Mouse (Mus musculus): Measurements from ENCODE around the gene Dnajb3.

- TF ChIP-seq CTCF (IDR thresholded peaks at IDR 0.05; ENCODE audit: control insufficient read depth, insufficient read depth, insufficient read length) (no peak), USF1 (IDR thresholded peaks at IDR 0.05; ENCODE audit: low read depth) (no peak), CEBPB (IDR thresholded peaks at IDR 0.05; ENCODE audit: low read depth) (no peak), MYOD1 (IDR thresholded peaks at IDR 0.05; ENCODE audit: control insufficient read depth, insufficient read length, low read depth) (no peak), MAX (IDR thresholded peaks at IDR 0.05) (no peak)
Measured at GRCm38 (mm10) chr1:88223591-88223990, 18.0 kb upstream of the Dnajb3 start.

All from C2C12 (cell line).